Mouse (Mus musculus) olfactory bulb, adult 2 months (tissue): Measurements from ENCODE around the gene Def8.

ENCODE experiments used
- CTCF ChIP-seq: fragments of 200-500 bp; IDR thresholded peaks from 2 replicates; pipeline ENCODE4 v1.5.1; 2012; ENCODE audit warnings: low read depth, mild to moderate bottlenecking, low read length, moderate library complexity; ENCODE audit not compliant: insufficient read depth
- POLR2A ChIP-seq: fragments of 200-500 bp; IDR thresholded peaks from 2 replicates; pipeline ENCODE4 v1.6.1; 2012; ENCODE audit warnings: mild to moderate bottlenecking, low read depth, low read length, moderate library complexity; ENCODE audit not compliant: insufficient read depth

DNA sequence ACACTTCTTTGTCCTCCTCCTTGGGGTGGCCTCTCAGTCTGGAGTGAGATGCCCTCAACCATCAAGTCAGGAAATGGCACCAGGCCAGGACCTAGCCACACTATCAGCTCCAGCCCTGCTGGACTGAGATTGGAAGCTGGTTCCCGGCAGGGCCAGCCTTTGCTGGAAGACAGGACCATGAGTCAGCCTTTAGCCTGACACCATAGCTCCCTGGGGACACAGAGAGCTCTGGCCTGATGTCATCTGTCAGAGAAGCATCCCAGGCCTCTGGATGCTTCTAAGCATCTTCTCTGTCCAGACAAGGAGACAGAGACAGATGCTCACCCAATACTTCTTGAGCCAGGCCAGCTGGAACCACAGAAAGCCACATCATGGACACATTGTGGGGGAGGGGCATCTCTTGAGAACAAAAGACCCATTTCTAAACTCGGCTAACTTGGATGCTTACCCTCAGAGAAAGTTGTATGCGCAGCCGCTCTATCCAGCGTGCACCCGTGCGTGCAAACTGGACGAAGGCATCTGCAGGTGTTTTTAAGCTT is 13.2 kb upstream of the Def8 start:
- TF ChIP-seq CTCF (no peak), POLR2A (no peak)
